Mouse (Mus musculus) heart, embryonic 15.5 days (tissue): Measurements from ENCODE around the gene Tbca. TPM values are rescaled to one million over a fixed set of nuclear protein-coding genes. Genes with fewer than 3 reads are reported as not detected.

Experiments used
- ATAC-seq: fragments of 200-750 bp; cut with Nextera tagmentation; replicated peaks from 2 replicates; pipeline ENCODE4 v1.8.0; 2017; ENCODE audit warnings: low read depth, moderate TSS enrichment; ENCODE audit not compliant: insufficient number of reproducible peaks, insufficient read depth, low FRiP score
- H3K27ac ChIP-seq: fragments of 300-500 bp; sonication (generic); 2 replicates; pipeline ENCODE4 v1.5.1; 2015; ENCODE audit warnings: mild to moderate bottlenecking, inconsistent platforms
- H3K27me3 ChIP-seq: fragments of 300-500 bp; sonication (generic); 2 replicates; pipeline ENCODE4 v1.6.1; 2015; ENCODE audit warnings: inconsistent platforms
- H3K36me3 ChIP-seq: fragments of 300-500 bp; sonication (generic); 2 replicates; pipeline ENCODE4 v1.6.1; 2015; ENCODE audit warnings: mild to moderate bottlenecking, inconsistent platforms
- H3K4me1 ChIP-seq: fragments of 300-500 bp; sonication (generic); replicated peaks from 2 replicates; pipeline ENCODE4 v1.6.1; 2015; ENCODE audit warnings: inconsistent platforms
- H3K4me2 ChIP-seq: fragments of 300-500 bp; sonication (generic); 2 replicates; pipeline ENCODE4 v1.6.1; 2015; ENCODE audit warnings: inconsistent platforms, mild to moderate bottlenecking, moderate library complexity
- H3K4me3 ChIP-seq: fragments of 300-500 bp; sonication (generic); 2 replicates; pipeline ENCODE4 v1.5.1; 2015; ENCODE audit warnings: mild to moderate bottlenecking, inconsistent platforms
- H3K9ac ChIP-seq: fragments of 300-500 bp; sonication (generic); 2 replicates; pipeline ENCODE4 v1.6.1; 2015; ENCODE audit warnings: mild to moderate bottlenecking, inconsistent platforms
- H3K9me3 ChIP-seq: fragments of 300-500 bp; sonication (generic); replicated peaks from 2 replicates; pipeline ENCODE4 v1.6.1; 2016; ENCODE audit warnings: inconsistent platforms
- WGBS: fragments of 180-500 bp; shearing (Covaris S2); methylation state at CpG from one replicate; pipeline ENCODE4 v1.1.7; 2015; ENCODE audit warnings: mixed read lengths; 5-methylcytosine and 5-hydroxymethylcytosine counted together
- polyA plus RNA-seq: library from polyadenylated mRNA; unstranded; fragments of >200 nt; fragmentation: Nextera tagmentation; extraction: Ambion mirVana; gene quantifications from 2 replicates; pipeline ENCODE4 v1.2.1, GENCODE M21; 2015

Gene Tbca
- polyA plus RNA-seq, 1 experiment from 2014 or later = 214 TPM

DNA sequence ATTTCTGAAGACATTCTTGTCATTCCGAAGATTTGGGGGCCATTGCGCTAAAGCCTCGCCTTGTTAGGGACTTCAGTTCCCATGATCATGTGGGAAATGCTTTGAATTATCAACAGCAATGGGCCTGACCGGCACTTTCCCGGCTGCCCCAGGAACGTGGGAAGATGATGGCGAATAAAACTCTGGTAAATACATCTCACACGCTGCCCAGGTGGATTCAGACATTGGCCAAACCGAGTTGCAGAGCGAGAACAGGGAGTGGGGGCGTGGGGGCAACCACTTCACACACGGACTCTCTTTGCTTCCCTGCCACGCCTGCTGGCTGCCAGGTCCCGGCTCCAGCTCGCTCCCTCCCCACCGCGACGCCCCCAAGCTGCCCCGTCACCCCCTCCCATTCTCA lies 83.7 kb downstream of the Tbca start:
- H3K27me3 ChIP-seq = peaks cover 93% of the 10 kb centered on the region
- ATAC-seq = no peak

GRCm38 (mm10) chr13:94873111-94874038 lies 84.7 kb downstream of the Tbca start:
- 2% methylated on average over 54 of the region's 54 CpGs for WGBS
- Histone ChIP-seq H3K4me1 (peaks cover 20% of the 10 kb centered on the region), H3K4me3 (peak overlapping the region; percentile 26), H3K9me3 (no peaks in the 10 kb centered on the region), H3K27ac (no peak overlapping the region), H3K9ac (no peak overlapping the region), H3K36me3 (no peaks in the 10 kb centered on the region), H3K27me3 (peaks cover 93% of the 10 kb centered on the region), H3K4me2 (peak overlapping the region; percentile 32; the same call in 1 of the 2 replicates)
- no peak for ATAC-seq

More for the DNA sequence above, 83.7 kb downstream of the Tbca start:
- Histone ChIP-seq H3K9me3 (no peaks in the 10 kb centered on the region), H3K36me3 (no peaks in the 10 kb centered on the region), H3K4me2 (no peak overlapping the region), H3K27ac (no peak overlapping the region), H3K9ac (no peak overlapping the region), H3K4me1 (peaks cover 21% of the 10 kb centered on the region), H3K4me3 (no peak overlapping the region)
- 1% methylated on average over 19 of the region's 19 CpGs for WGBS

- no peak for ATAC-seq
- no peak overlapping the region for H3K27ac ChIP-seq
- 3% methylated on average over 8 of the region's 8 CpGs for whole genome bisulfite sequencing
- no peaks in the 10 kb centered on the region for H3K36me3 ChIP-seq
- peak overlapping the region; percentile 32; the same call in 1 of the 2 replicates for H3K4me2 ChIP-seq
- H3K4me1 ChIP-seq = peaks cover 13% of the 10 kb centered on the region
- H3K27me3 ChIP-seq = peaks cover 88% of the 10 kb centered on the region
- no peak overlapping the region for H3K4me3 ChIP-seq
- no peak overlapping the region for H3K9ac ChIP-seq
- no peaks in the 10 kb centered on the region for H3K9me3 ChIP-seq
These were observed 85.3 kb downstream of the Tbca start for GRCm38 (mm10) chr13:94874039-94874425.

DNA sequence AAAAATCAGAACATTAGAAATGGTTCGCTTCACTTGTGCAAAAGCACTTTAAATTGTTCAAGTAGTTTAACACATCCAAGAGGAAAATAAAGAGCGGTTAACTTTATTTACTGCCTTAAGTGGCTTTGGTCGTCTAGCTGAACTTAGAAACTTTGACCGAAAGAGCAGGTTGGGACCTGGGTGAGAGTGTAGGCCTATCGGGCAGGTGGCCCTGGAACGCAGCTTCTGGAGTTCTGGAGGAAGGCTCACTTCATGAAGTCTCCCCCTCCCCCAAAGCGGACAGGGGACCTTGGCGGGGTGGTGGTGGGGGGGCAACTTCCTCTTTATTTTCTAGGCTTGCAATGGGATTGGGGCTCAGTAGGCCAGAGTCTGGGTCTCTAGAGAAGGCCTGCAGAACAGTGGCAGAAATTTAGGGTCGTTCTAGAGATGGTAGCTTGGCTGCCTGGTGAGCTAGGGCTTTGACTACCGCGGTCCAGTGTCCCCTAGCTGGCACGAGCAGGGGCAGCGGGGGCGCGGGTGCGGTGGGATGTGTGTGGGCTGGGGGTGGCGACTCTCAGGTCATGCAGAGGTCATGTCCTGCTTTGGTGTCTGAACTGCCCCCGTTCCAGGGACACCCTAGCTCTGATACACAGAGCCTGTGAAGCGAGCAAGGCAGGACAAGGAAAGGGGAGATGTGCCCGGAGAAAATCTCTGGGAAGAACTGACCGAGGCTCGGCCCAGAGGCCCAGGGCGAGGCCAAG lies 86.1 kb downstream of the Tbca start:
- no peak for ATAC-seq
- WGBS = 3% methylated on average over 23 of the region's 23 CpGs
- H3K9ac ChIP-seq = no peak overlapping the region
- H3K36me3 ChIP-seq = no peaks in the 10 kb centered on the region
- no peaks in the 10 kb centered on the region for H3K9me3 ChIP-seq
- no peak overlapping the region for H3K27ac ChIP-seq
- H3K27me3 ChIP-seq = peaks cover 87% of the 10 kb centered on the region
- H3K4me3 ChIP-seq = no peak overlapping the region
- no peak overlapping the region for H3K4me2 ChIP-seq
- H3K4me1 ChIP-seq = peaks cover 8% of the 10 kb centered on the region

DNA sequence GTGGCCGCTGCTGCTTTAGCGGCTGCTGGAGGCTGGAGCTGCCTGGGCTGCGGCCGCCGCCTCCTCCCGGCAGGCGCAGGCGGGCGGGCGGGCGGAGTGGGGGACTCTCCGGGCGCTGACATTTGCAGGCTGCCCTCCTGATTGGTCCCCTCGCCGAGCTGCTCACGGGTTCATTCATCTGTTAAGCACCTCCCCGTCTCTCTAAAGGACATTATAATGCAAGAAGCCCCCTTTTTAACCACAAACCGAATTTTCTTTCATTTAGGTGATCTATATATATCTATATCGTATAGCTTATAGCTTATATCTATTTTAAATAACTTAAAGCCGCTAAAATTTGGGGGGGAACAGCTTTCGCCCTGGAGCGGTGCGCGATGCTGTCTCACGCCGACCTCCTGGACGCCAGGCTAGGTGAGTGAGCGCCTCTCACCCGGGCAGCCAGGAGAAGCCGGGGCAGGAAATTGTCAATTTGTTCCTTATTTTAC lies 86.7 kb downstream of the Tbca start, which contains the start of gene Otp:
TSS of gene Otp (plus strand) at position 207 of the 485 bp plus-strand sequence.
- peaks cover 8% of the 10 kb centered on the region for H3K4me1 ChIP-seq

DNA sequence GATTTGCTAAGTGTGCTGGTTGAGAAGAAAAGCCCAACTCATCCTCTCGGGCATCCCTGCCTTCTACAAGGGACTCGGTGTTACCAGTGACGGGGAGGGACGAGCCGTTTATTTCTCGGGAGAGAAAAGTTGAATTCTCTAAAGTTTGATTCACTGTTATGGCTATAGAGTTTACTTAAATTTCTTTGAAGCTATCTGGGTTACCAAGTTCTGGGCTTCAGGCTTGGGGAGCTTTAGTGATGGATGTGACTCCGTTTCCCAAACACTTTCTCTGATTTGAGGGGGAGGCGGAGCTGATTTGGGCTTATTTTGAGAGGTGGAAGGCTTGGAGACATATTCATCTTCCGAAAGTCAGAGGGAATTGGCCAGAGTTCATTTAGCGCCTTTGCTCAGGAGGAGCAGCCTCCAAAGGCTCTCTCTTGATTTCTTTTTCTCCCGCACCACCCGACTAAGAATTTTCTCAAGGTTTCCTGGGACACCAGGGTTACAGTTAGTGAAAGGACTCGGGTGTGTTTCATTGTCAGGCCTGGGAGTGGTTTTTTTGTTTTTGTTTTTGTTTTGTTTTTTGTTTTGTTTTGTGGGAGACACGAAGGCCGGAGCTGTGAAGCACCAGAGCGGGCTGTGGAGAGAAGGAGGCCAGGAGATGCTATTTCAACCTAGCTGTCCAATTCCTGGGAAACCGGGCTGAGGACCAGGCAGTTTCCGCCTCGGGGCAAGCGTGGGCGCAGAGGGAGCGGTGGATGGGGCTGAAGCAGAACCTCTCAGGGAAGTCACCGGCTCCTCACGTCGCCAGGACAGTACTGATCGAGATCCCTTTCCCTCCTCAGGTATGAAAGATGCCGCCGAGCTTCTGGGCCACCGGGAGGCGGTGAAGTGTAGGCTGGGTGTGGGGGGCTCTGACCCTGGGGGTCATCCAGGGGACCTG lies 87.8 kb downstream of the Tbca start:
- peaks cover 8% of the 10 kb centered on the region for H3K4me1 ChIP-seq
- no peak for ATAC-seq
- no peak overlapping the region for H3K4me2 ChIP-seq
- H3K9me3 ChIP-seq = no peaks in the 10 kb centered on the region
- H3K9ac ChIP-seq = no peak overlapping the region
- no peak overlapping the region for H3K4me3 ChIP-seq
- no peak overlapping the region for H3K27ac ChIP-seq
- no peaks in the 10 kb centered on the region for H3K36me3 ChIP-seq
- WGBS = 2% methylated on average over 30 of the region's 30 CpGs
- peaks cover 88% of the 10 kb centered on the region for H3K27me3 ChIP-seq

More for the DNA sequence above, 86.7 kb downstream of the Tbca start, which contains the start of gene Otp:
- Histone ChIP-seq H3K27me3 (peaks cover 88% of the 10 kb centered on the region), H3K4me3 (no peak within 1 kb of the TSS), H3K4me2 (no peak within 1 kb of the TSS), H3K9ac (no peak within 1 kb of the TSS), H3K27ac (no peak within 1 kb of the TSS), H3K36me3 (no peaks in the 10 kb centered on the region), H3K9me3 (no peaks in the 10 kb centered on the region)
- no peak for ATAC-seq
- 1% methylated on average over 27 of the region's 30 CpGs for whole genome bisulfite sequencing

DNA sequence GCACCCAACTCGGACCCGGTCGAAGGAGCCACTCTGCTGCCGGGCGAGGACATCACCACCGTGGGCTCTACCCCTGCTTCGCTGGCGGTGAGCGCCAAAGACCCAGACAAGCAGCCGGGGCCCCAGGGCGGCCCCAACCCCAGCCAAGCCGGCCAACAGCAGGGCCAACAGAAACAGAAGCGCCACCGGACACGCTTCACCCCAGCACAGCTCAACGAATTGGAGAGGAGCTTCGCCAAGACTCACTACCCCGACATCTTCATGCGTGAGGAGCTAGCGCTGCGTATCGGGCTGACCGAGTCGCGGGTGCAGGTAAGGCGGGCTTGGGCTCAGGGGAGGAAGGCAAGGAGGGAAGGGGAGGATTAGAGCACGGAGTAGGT lies 88.5 kb downstream of the Tbca start:
- H3K4me3 ChIP-seq = no peak overlapping the region
- H3K27ac ChIP-seq = no peak overlapping the region
- no peak for ATAC-seq
- H3K4me2 ChIP-seq = no peak overlapping the region
- H3K36me3 ChIP-seq = no peaks in the 10 kb centered on the region
- WGBS = 1% methylated on average over 27 of the region's 27 CpGs
- no peaks in the 10 kb centered on the region for H3K9me3 ChIP-seq
- no peak overlapping the region for H3K9ac ChIP-seq
- peaks cover 8% of the 10 kb centered on the region for H3K4me1 ChIP-seq
- peaks cover 88% of the 10 kb centered on the region for H3K27me3 ChIP-seq

DNA sequence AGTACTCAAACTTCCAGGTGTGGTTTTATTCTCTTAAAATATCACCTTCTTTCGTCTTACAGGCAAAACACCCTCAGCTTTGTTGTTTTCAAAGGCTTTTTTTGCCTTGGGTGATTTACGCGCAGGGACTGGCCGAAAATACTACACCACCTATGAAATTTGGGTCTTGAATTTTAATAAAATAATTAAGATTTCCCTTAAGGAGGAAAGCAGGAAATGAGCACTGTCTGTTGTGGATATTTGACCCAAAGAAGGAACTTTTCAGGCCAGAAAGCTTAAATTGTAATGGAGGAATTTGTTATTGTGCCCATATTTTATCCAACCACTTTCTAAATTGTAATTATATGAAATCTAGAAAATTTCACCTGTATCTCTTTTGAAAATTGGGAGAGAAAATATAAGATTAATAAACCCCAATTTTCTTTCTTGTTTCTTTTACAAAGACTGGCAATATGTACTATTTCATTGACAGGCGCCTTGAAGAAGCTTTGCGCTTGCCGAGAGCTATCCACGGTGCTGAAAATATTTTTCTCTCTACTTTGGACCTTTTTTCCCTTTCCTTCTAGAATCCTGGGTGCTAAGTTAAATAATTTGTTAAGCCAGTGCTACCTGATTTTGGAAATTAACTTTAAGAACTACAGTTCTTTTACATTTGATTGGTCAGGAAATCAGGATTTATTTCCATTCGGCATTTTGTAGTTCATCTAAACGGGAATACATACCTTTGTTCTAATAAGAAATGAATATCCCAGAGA lies 89.5 kb downstream of the Tbca start:
- Histone ChIP-seq H3K4me2 (no peak overlapping the region), H3K27me3 (peaks cover 88% of the 10 kb centered on the region), H3K4me1 (peaks cover 16% of the 10 kb centered on the region), H3K4me3 (no peak overlapping the region), H3K27ac (no peak overlapping the region), H3K9me3 (no peaks in the 10 kb centered on the region), H3K9ac (no peak overlapping the region), H3K36me3 (no peaks in the 10 kb centered on the region)
- no peak for ATAC-seq
- 11% methylated on average over 10 of the region's 10 CpGs for WGBS

DNA sequence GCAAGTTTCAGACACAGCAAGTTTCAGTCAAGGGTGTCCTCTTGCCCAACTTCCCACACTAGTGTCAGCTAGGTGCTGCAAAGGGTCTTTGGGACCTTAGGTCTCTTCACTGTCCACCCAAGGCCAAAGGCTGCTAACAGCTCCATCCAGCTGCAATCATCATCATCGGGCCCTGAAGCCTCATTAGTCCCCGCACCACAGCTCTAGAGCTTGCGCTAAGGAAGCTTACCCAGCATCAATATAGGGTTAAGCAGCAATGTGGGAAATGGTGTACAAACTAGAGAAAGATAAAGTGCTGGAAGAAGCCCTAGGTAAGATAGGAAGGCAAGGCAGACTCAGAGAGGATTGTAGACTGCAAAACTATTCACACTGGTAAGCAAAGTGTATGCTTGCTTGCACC lies 92.5 kb downstream of the Tbca start:
- peaks cover 23% of the 10 kb centered on the region for H3K4me1 ChIP-seq
- H3K27me3 ChIP-seq = peaks cover 91% of the 10 kb centered on the region
- no peak overlapping the region for H3K4me3 ChIP-seq
- ATAC-seq = no peak
- no peak overlapping the region for H3K9ac ChIP-seq
- no peaks in the 10 kb centered on the region for H3K36me3 ChIP-seq
- no peak overlapping the region for H3K4me2 ChIP-seq
- WGBS = 0% methylated on average over 3 of the region's 3 CpGs
- no peak overlapping the region for H3K27ac ChIP-seq
- H3K9me3 ChIP-seq = no peaks in the 10 kb centered on the region

DNA sequence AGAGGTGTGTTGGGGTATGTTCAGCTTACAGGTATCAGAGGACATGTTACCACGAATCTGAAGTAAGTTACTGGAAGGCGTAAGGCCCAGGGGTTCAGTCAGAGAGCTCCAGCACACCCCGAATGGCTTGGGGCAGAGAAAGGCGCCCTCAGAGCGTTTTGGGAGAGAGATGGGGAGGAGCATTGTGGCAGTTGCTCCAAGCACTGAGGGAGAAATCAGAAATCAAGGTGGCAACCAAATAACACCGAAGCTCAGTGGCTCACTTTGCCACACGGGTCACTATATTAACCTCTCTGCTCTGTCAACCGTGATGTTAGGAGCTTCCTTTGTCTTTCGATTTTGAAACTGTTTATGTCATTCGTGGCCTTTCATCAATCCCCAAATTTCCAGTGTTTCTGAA lies 93.5 kb downstream of the Tbca start:
- Histone ChIP-seq H3K9ac (no peak overlapping the region), H3K4me3 (peak overlapping the region; percentile 47), H3K27me3 (peaks cover 89% of the 10 kb centered on the region), H3K4me2 (peak overlapping the region; percentile 95), H3K9me3 (no peaks in the 10 kb centered on the region), H3K27ac (no peak overlapping the region), H3K4me1 (peaks cover 23% of the 10 kb centered on the region), H3K36me3 (no peaks in the 10 kb centered on the region)
- no peak for ATAC-seq
- WGBS = 3% methylated on average over 10 of the region's 10 CpGs
